Comparison of ENCODE assay signal across 12 mouse cellular contexts in the genomic region with DNA sequence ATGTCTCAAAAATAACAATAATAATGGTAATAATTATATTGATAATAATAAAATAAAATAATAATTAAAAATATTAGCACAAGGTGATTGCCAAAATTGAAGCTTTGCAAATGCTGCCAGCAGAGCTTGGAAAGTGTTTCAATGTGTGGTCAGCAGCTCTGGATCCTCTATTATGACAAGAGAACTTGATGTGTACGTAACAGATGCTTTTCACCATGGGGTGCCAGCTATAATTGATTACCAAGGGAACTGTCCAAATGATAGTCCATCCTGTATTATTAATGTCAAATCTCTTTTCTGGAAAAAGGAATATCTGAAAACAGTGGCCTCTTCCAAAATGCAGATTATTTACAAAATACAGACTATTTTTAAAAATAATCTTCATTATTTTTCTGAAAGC.
"Had no signal": no experiment of that assay in that cellular context is flagged by ENCODE, and none has a peak within 500 bp of the region (broad histone marks: within the 10 kb centered on the region; RNA-seq: fewer than 3 reads in every experiment).

No protein-coding gene starts in this region.

- H3K27me3 ChIP-seq: kidney, embryonic 15.5 days; liver, embryonic 12.5 days; neural tube, embryonic 15.5 days had no signal

- H3K9ac ChIP-seq: kidney, embryonic 15.5 days; liver, embryonic 12.5 days; lung, embryonic 14.5 days; neural tube, embryonic 15.5 days had no signal

- H3K4me2 ChIP-seq: kidney, embryonic 15.5 days; liver, embryonic 12.5 days; lung, embryonic 14.5 days; midbrain, embryonic 11.5 days; neural tube, embryonic 15.5 days had no signal

- DNase-seq: kidney, postnatal 14 days; lung, embryonic 14.5 days; lung, postnatal 10 days; lung, postnatal 4 days; thymus, postnatal 4 days had no signal

- H3K9me3 ChIP-seq: kidney, embryonic 15.5 days; limb, embryonic 10.5 days; liver, embryonic 12.5 days; neural tube, embryonic 15.5 days had no signal

- H3K4me3 ChIP-seq: kidney, embryonic 15.5 days; limb, embryonic 10.5 days; liver, embryonic 12.5 days; myocyte; neural tube, embryonic 15.5 days had no signal

- H3K36me3 ChIP-seq: kidney, embryonic 15.5 days; limb, embryonic 10.5 days; liver, embryonic 12.5 days; neural tube, embryonic 15.5 days had no signal

- ATAC-seq: liver, embryonic 12.5 days had no signal

- H3K4me1 ChIP-seq: kidney, embryonic 15.5 days; limb, embryonic 10.5 days; liver, embryonic 12.5 days; neural tube, embryonic 15.5 days had no signal

- H3K27ac ChIP-seq: kidney, embryonic 15.5 days; limb, embryonic 10.5 days; liver, embryonic 12.5 days; neural tube, embryonic 15.5 days; stomach, postnatal 0 days had no signal
